Mouse (Mus musculus): Measurements from ENCODE around the gene Wasf2.
A peak's percentile ranks its signal among the peaks of the same experiment; 100 is the strongest.

The Wasf2 gene

GRCm38 (mm10) chr4:133176761-133177403 lies 46.6 kb downstream of the Wasf2 start:
- H3K4me3 ChIP-seq (replicated peaks; ENCODE audit: low read length): no peak overlapping the region
- peaks cover 78% of the 10 kb centered on the region for H3K4me1 ChIP-seq (replicated peaks; ENCODE audit: low read depth, low read length)
- no peaks in the 10 kb centered on the region for H3K9me3 ChIP-seq (ENCODE audit: low read length)

GRCm38 (mm10) chr4:133178305-133178704 lies 48.0 kb downstream of the Wasf2 start:
- Histone ChIP-seq H3K36me3 (ENCODE audit: insufficient read depth, low read length) (peaks cover 81% of the 10 kb centered on the region), H3K4me3 (replicated peaks; ENCODE audit: low read length) (no peak overlapping the region), H3K4me1 (replicated peaks; ENCODE audit: low read depth, low read length) (peaks cover 77% of the 10 kb centered on the region), H3K9me3 (ENCODE audit: low read length) (no peaks in the 10 kb centered on the region), H3K27me3 (ENCODE audit: insufficient read depth, low read length) (no peaks in the 10 kb centered on the region)
- TF ChIP-seq CTCF (conservative IDR thresholded peaks at IDR 0.05; ENCODE audit: low read length): no peak
- no peak for TF ChIP-seq NANOG (IDR thresholded peaks at IDR 0.05; ENCODE audit: borderline replicate concordance, low read length)
- no peak for TF ChIP-seq POU5F1 (IDR thresholded peaks at IDR 0.05; ENCODE audit: borderline replicate concordance, low read length)

More at GRCm38 (mm10) chr4:133176761-133177403, 46.6 kb downstream of the Wasf2 start:
- TF ChIP-seq NANOG (IDR thresholded peaks at IDR 0.05; ENCODE audit: borderline replicate concordance, low read length) (no peak), CTCF (conservative IDR thresholded peaks at IDR 0.05; ENCODE audit: low read length) (no peak), POU5F1 (IDR thresholded peaks at IDR 0.05; ENCODE audit: borderline replicate concordance, low read length) (no peak)
- Histone ChIP-seq H3K36me3 (ENCODE audit: insufficient read depth, low read length) (peaks cover 74% of the 10 kb centered on the region), H3K27me3 (ENCODE audit: insufficient read depth, low read length) (no peaks in the 10 kb centered on the region)

- H3K36me3 ChIP-seq (ENCODE audit: insufficient read depth, low read length): peaks cover 87% of the 10 kb centered on the region
- H3K4me1 ChIP-seq (replicated peaks; ENCODE audit: low read depth, low read length): peaks cover 78% of the 10 kb centered on the region
- no peak overlapping the region for H3K4me3 ChIP-seq (replicated peaks; ENCODE audit: low read length)
- no peaks in the 10 kb centered on the region for H3K9me3 ChIP-seq (ENCODE audit: low read length)
- no peaks in the 10 kb centered on the region for H3K27me3 ChIP-seq (ENCODE audit: insufficient read depth, low read length)
- TF ChIP-seq NANOG (IDR thresholded peaks at IDR 0.05; ENCODE audit: borderline replicate concordance, low read length) (no peak), CTCF (conservative IDR thresholded peaks at IDR 0.05; ENCODE audit: low read length) (no peak), POU5F1 (IDR thresholded peaks at IDR 0.05; ENCODE audit: borderline replicate concordance, low read length) (no peak)
Observed at GRCm38 (mm10) chr4:133179258-133179657, 49.0 kb downstream of the Wasf2 start.

GRCm38 (mm10) chr4:133182439-133183033 lies 52.2 kb downstream of the Wasf2 start:
- TF ChIP-seq POU5F1 (IDR thresholded peaks at IDR 0.05; ENCODE audit: borderline replicate concordance, low read length) (no peak), CTCF (conservative IDR thresholded peaks at IDR 0.05; ENCODE audit: low read length) (no peak), NANOG (IDR thresholded peaks at IDR 0.05; ENCODE audit: borderline replicate concordance, low read length) (no peak)
- no peak overlapping the region for H3K4me3 ChIP-seq (replicated peaks; ENCODE audit: low read length)
- H3K4me1 ChIP-seq (replicated peaks; ENCODE audit: low read depth, low read length): peaks cover 77% of the 10 kb centered on the region
- no peaks in the 10 kb centered on the region for H3K27me3 ChIP-seq (ENCODE audit: insufficient read depth, low read length)
- no peaks in the 10 kb centered on the region for H3K9me3 ChIP-seq (ENCODE audit: low read length)
- peaks cover 88% of the 10 kb centered on the region for H3K36me3 ChIP-seq (ENCODE audit: insufficient read depth, low read length)

DNA sequence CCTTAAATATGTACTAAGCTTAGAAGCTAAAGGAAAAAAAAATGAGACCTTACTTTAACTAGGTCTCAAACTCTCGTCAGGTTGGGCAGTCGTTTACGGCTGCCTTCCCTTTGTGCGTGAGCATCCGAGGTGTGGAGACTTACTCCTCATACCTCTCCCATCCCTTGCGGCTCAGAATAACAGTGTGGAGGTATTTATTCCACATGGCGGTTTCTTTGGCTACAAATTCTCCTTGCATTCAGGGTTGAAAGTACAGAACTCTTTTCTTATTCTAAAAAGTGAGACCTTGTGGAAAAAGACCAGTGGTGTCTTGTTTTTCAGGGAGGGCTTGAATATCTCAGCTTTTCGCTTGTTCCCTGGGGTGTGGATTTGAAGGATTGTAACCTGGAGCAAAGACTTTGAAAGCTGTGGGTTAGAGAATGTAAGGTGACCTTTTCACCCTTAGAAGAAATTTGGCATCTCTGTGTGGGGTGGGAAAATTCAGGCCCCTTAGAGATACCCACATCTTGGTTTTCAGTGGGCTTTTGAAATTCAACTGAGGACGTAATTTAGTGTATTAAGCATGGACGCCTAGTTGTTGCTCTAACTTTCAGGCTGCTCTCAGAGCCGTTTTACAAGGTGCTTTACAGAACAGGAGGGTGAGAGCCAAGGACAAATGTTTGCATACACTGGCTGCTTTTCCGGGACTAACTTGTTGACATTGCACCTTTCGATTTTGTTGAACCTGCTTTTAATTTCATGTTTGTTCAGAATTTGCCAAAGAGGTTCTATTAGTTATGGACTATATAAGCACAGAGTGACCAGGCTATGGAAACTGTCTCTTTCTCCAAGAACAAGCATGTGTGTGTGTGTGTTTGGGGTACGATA lies 54.0 kb downstream of the Wasf2 start:
- Histone ChIP-seq H3K9me3 (ENCODE audit: low read length) (no peaks in the 10 kb centered on the region), H3K27me3 (ENCODE audit: insufficient read depth, low read length) (no peaks in the 10 kb centered on the region), H3K4me1 (replicated peaks; ENCODE audit: low read depth, low read length) (peaks cover 87% of the 10 kb centered on the region), H3K36me3 (ENCODE audit: insufficient read depth, low read length) (peaks cover 89% of the 10 kb centered on the region), H3K4me3 (replicated peaks; ENCODE audit: low read length) (peak overlapping the region; percentile 39; the same call in 1 of the 2 replicates)
- TF ChIP-seq POU5F1 (IDR thresholded peaks at IDR 0.05; ENCODE audit: borderline replicate concordance, low read length): no peak
- TF ChIP-seq NANOG (IDR thresholded peaks at IDR 0.05; ENCODE audit: borderline replicate concordance, low read length): peak; percentile 21; the same call in 1 of the 2 replicates
- no peak for TF ChIP-seq CTCF (conservative IDR thresholded peaks at IDR 0.05; ENCODE audit: low read length)

- TF ChIP-seq CTCF (conservative IDR thresholded peaks at IDR 0.05; ENCODE audit: low read length): no peak
- no peak for TF ChIP-seq POU5F1 (IDR thresholded peaks at IDR 0.05; ENCODE audit: borderline replicate concordance, low read length)
- no peak for TF ChIP-seq NANOG (IDR thresholded peaks at IDR 0.05; ENCODE audit: borderline replicate concordance, low read length)
- H3K9me3 ChIP-seq (ENCODE audit: low read length): no peaks in the 10 kb centered on the region
- H3K4me3 ChIP-seq (replicated peaks; ENCODE audit: low read length): 0 out of 2 replicates have a peak overlapping the region, but pooled peaks have one; percentile 21
- peaks cover 90% of the 10 kb centered on the region for H3K4me1 ChIP-seq (replicated peaks; ENCODE audit: low read depth, low read length)
- H3K27me3 ChIP-seq (ENCODE audit: insufficient read depth, low read length): no peaks in the 10 kb centered on the region
- H3K36me3 ChIP-seq (ENCODE audit: insufficient read depth, low read length): peaks cover 90% of the 10 kb centered on the region
Observed at GRCm38 (mm10) chr4:133184898-133185665, 54.8 kb downstream of the Wasf2 start.

- Histone ChIP-seq H3K36me3 (ENCODE audit: insufficient read depth, low read length) (peaks cover 91% of the 10 kb centered on the region), H3K27me3 (ENCODE audit: insufficient read depth, low read length) (no peaks in the 10 kb centered on the region), H3K9me3 (ENCODE audit: low read length) (no peaks in the 10 kb centered on the region), H3K4me1 (replicated peaks; ENCODE audit: low read depth, low read length) (peaks cover 93% of the 10 kb centered on the region), H3K4me3 (replicated peaks; ENCODE audit: low read length) (no peak overlapping the region)
- TF ChIP-seq CTCF (conservative IDR thresholded peaks at IDR 0.05; ENCODE audit: low read length): no peak
- no peak for TF ChIP-seq NANOG (IDR thresholded peaks at IDR 0.05; ENCODE audit: borderline replicate concordance, low read length)
- no peak for TF ChIP-seq POU5F1 (IDR thresholded peaks at IDR 0.05; ENCODE audit: borderline replicate concordance, low read length)
Observed at GRCm38 (mm10) chr4:133185893-133186292, 55.6 kb downstream of the Wasf2 start.

All from E14TG2a.4 (cell line).